ENCODE assay signal across 15 mouse cellular contexts in the genomic region with DNA sequence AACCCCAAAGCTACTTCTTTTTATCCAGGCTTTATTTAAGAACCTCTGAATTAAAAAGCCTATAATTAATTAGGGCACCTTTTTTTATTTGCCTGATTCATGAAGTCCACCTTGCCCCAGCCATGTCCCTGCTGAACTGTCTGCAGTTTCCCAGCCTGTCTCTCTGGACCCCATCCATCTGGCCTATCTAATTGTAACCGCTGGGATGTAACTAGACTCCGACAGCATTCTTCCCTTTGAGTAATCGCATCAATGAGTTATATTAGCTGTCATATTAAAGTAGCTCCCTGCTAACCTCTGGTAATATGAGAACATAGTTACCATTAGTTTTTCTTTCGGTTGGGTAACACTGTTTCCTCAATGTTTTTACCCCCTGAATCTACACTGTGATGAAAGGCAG.
DNase-seq lines count a peak whose midpoint lies in the region; ATAC-seq and TF ChIP-seq lines count a peak whose summit lies in the region.
"Had no signal": no experiment of that assay in that cellular context is flagged by ENCODE, and none has a peak within 500 bp of the region (broad histone marks: within the 10 kb centered on the region; RNA-seq: fewer than 3 reads in every experiment).

No protein-coding gene starts in this region.

- WGBS in limb, embryonic 14.5 days = 14% methylated on average over 4 of the region's 4 CpGs
- WGBS in liver, embryonic 11.5 days = 60% methylated on average over 4 of the region's 4 CpGs
- WGBS in midbrain, embryonic 15.5 days = 50% methylated on average over 4 of the region's 4 CpGs

- peak; percentile 33 for DNase-seq in gastrocnemius, adult 2 months
- DNase-seq in gastrocnemius, adult 8-10 months (ENCODE audit: low spot score in 2 of 2) = no peak
- DNase-seq in kidney, postnatal 14 days = peak; percentile 12
- no peak for DNase-seq in kidney, adult 11 months
- peak; percentile 47 for DNase-seq in embryo, embryonic 11 days
- peak; percentile 15 for DNase-seq in limb, embryonic 14.5 days (ENCODE audit: low spot score)
- DNase-seq in liver, embryonic 11.5 days (ENCODE audit: low spot score) = no peak
- DNase-seq: cerebellum, adult 2 months; forebrain, postnatal 0 days; liver had no signal

- no peak overlapping the region for H3K4me2 ChIP-seq in limb, embryonic 14.5 days (replicated peaks; ENCODE audit: low read depth, low read length, severe bottlenecking)
- H3K4me2 ChIP-seq in liver, embryonic 11.5 days = no peak overlapping the region
- no peak overlapping the region for H3K4me2 ChIP-seq in midbrain, embryonic 15.5 days
- H3K4me2 ChIP-seq: embryonic facial prominence, embryonic 15.5 days; hindbrain, embryonic 12.5 days had no signal

- H3K27me3 ChIP-seq in limb, embryonic 14.5 days (ENCODE audit: control insufficient read depth, insufficient read depth, low read length) = no peaks in the 10 kb centered on the region
- H3K27me3 ChIP-seq in liver, embryonic 11.5 days (replicated peaks; ENCODE audit: control insufficient read depth, insufficient read depth, low read length) = no peaks in the 10 kb centered on the region
- H3K27me3 ChIP-seq in midbrain, embryonic 15.5 days (replicated peaks) = no peaks in the 10 kb centered on the region
- H3K27me3 ChIP-seq: embryonic facial prominence, embryonic 15.5 days; hindbrain, embryonic 12.5 days had no signal

- no peaks in the 10 kb centered on the region for H3K36me3 ChIP-seq in limb, embryonic 14.5 days (ENCODE audit: control insufficient read depth, insufficient read depth, low read length)
- no peaks in the 10 kb centered on the region for H3K36me3 ChIP-seq in liver, embryonic 11.5 days (ENCODE audit: control insufficient read depth, insufficient read depth, low read length)
- no peaks in the 10 kb centered on the region for H3K36me3 ChIP-seq in midbrain, embryonic 15.5 days (replicated peaks)
- H3K36me3 ChIP-seq: embryonic facial prominence, embryonic 15.5 days; G1E; hindbrain, embryonic 12.5 days; midbrain, embryonic 10.5 days had no signal

- intact Hi-C loops in gastrocnemius, adult 2 months (cut with DNase I) = loop anchor here (5.0 kb wide), 1 partner anchor 33 kb away; no protein-coding TSS in a partner anchor

- H3K9ac ChIP-seq in limb, embryonic 14.5 days (ENCODE audit: low read depth, low read length, severe bottlenecking) = no peak overlapping the region
- no peak overlapping the region for H3K9ac ChIP-seq in liver, embryonic 11.5 days (ENCODE audit: low read depth, low read length)
- no peak overlapping the region for H3K9ac ChIP-seq in midbrain, embryonic 15.5 days
- H3K9ac ChIP-seq: embryonic facial prominence, embryonic 15.5 days; forebrain, postnatal 0 days; hindbrain, embryonic 12.5 days had no signal

- peak overlapping the region; percentile 17; the same call in 1 of the 2 replicates for H3K4me3 ChIP-seq in gastrocnemius, adult 2 months
- no peak overlapping the region for H3K4me3 ChIP-seq in limb, embryonic 14.5 days (replicated peaks; ENCODE audit: low read length)
- no peak overlapping the region for H3K4me3 ChIP-seq in liver, embryonic 11.5 days (ENCODE audit: low read depth, low read length)
- H3K4me3 ChIP-seq in midbrain, embryonic 15.5 days = no peak overlapping the region
- H3K4me3 ChIP-seq: embryonic facial prominence, embryonic 15.5 days; hindbrain, embryonic 12.5 days; midbrain, embryonic 10.5 days had no signal

- 0 out of 2 replicates have a peak, but pooled peaks cover 2% of the 10 kb centered on the region for H3K4me1 ChIP-seq in limb, embryonic 14.5 days (ENCODE audit: control insufficient read depth, insufficient read depth, low read length)
- no peaks in the 10 kb centered on the region; the same call in 1 of the 2 replicates for H3K4me1 ChIP-seq in liver, embryonic 11.5 days (replicated peaks; ENCODE audit: control insufficient read depth, insufficient read depth, low read length)
- no peaks in the 10 kb centered on the region for H3K4me1 ChIP-seq in midbrain, embryonic 15.5 days
- H3K4me1 ChIP-seq: embryonic facial prominence, embryonic 15.5 days; hindbrain, embryonic 12.5 days; midbrain, embryonic 10.5 days had no signal

- no peak for ATAC-seq in limb, embryonic 14.5 days (ENCODE audit: low FRiP score, low read depth)
- no peak for ATAC-seq in liver, embryonic 11.5 days (replicated peaks; ENCODE audit: low FRiP score)
- no peak for ATAC-seq in midbrain, embryonic 15.5 days (replicated peaks)
- ATAC-seq: forebrain, postnatal 0 days had no signal

- TF ChIP-seq CTCF in gastrocnemius, adult 2 months (IDR thresholded peaks at IDR 0.05) = no peak

- no peaks in the 10 kb centered on the region for H3K9me3 ChIP-seq in limb, embryonic 14.5 days (ENCODE audit: control insufficient read depth, low read length)
- no peaks in the 10 kb centered on the region for H3K9me3 ChIP-seq in liver, embryonic 11.5 days (ENCODE audit: control insufficient read depth, low read length)
- H3K9me3 ChIP-seq in midbrain, embryonic 15.5 days = no peaks in the 10 kb centered on the region
- H3K9me3 ChIP-seq: embryonic facial prominence, embryonic 15.5 days; G1E; hindbrain, embryonic 12.5 days; midbrain, embryonic 10.5 days had no signal

- H3K27ac ChIP-seq in gastrocnemius, adult 2 months = 0 out of 2 replicates have a peak overlapping the region, but pooled peaks have one; percentile 6
- H3K27ac ChIP-seq in limb, embryonic 14.5 days (replicated peaks; ENCODE audit: low read depth, low read length) = no peak overlapping the region
- H3K27ac ChIP-seq in liver, embryonic 11.5 days (ENCODE audit: low read depth, low read length) = no peak overlapping the region
- no peak overlapping the region for H3K27ac ChIP-seq in midbrain, embryonic 15.5 days
- H3K27ac ChIP-seq: embryonic facial prominence, embryonic 15.5 days; hindbrain, embryonic 12.5 days; midbrain, embryonic 10.5 days had no signal

- TF ChIP-seq POLR2A in limb, embryonic 14.5 days (IDR thresholded peaks at IDR 0.05; ENCODE audit: borderline replicate concordance, extremely low read depth, insufficient read depth, insufficient read length) = no peak

Comparison
In these comparisons a context has a peak if more than half of its experiments do, and no peak if none do; other contexts are left out.
1. DNase-seq: peak in gastrocnemius, adult 2 months (single experiment), kidney, postnatal 14 days (single experiment), embryo, embryonic 11 days (single experiment) and limb, embryonic 14.5 days (single experiment); none in gastrocnemius, adult 8-10 months (0 of 2), kidney, adult 11 months (single experiment) and liver, embryonic 11.5 days (single experiment).